Mouse (Mus musculus) E14TG2a.4 (cell line): ENCODE results near the gene Tln2.

Experiments used
- CTCF ChIP-seq: conservative IDR thresholded peaks from 2 replicates; pipeline ENCODE4 v1.5.1; 2014; ENCODE audit warnings: low read length
- NANOG ChIP-seq: IDR thresholded peaks from 2 replicates; pipeline ENCODE4 v1.6.1; 2014; ENCODE audit warnings: borderline replicate concordance, low read length, mixed read lengths

- TF ChIP-seq CTCF (no peak), NANOG (no peak)
These were observed 64.2 kb downstream of the Tln2 start for GRCm38 (mm10) chr9:67495350-67495749.
